Mouse (Mus musculus) kidney, adult 2 months (tissue): ENCODE measurements around the gene Itgb4. TPM values are rescaled to one million over a fixed set of nuclear protein-coding genes. Genes with fewer than 3 reads are reported as not detected.

Source experiments
- DNase-seq: peaks from one replicate; pipeline ENCODE4 v3.0.0; 2021
- H3K27ac ChIP-seq: fragments of 200-500 bp; 2 replicates; pipeline ENCODE4 v1.5.1; 2012; ENCODE audit warnings: low read depth, low read length, control low read depth, inconsistent platforms; ENCODE audit not compliant: insufficient read depth
- H3K27me3 ChIP-seq: fragments of 200-500 bp; replicated peaks from 2 replicates; pipeline ENCODE4 v1.6.1; 2012; ENCODE audit warnings: mild to moderate bottlenecking, moderate library complexity, low read length, inconsistent platforms; ENCODE audit not compliant: control insufficient read depth, insufficient read depth
- H3K36me3 ChIP-seq: fragments of 200-500 bp; 2 replicates; pipeline ENCODE4 v1.6.1; 2012; ENCODE audit warnings: mild to moderate bottlenecking, moderate library complexity, low read length, inconsistent platforms; ENCODE audit not compliant: control insufficient read depth, insufficient read depth
- H3K4me1 ChIP-seq: fragments of 200-500 bp; 2 replicates; pipeline ENCODE4 v1.6.1; 2011; ENCODE audit warnings: low read length; ENCODE audit not compliant: control insufficient read depth, insufficient read depth
- H3K4me3 ChIP-seq: fragments of 200-500 bp; 2 replicates; pipeline ENCODE4 v1.5.1; 2011; ENCODE audit warnings: mild to moderate bottlenecking, low read depth, low read length, control low read depth; ENCODE audit not compliant: insufficient read depth
- CTCF ChIP-seq: fragments of 200-500 bp; conservative IDR thresholded peaks from 2 replicates; pipeline ENCODE4 v1.5.1; 2011; ENCODE audit warnings: low read depth, mild to moderate bottlenecking, control low read depth, low read length, moderate library complexity, mixed read lengths; ENCODE audit not compliant: insufficient read depth, insufficient read length
- POLR2A ChIP-seq: fragments of 200-500 bp; IDR thresholded peaks from one replicate; pipeline ENCODE4 v1.6.1; 2011; ENCODE audit warnings: low read depth, low read length, control low read depth
- WGBS: fragments of 180-500 bp; shearing (Covaris S2); methylation state at CpG from one replicate; pipeline ENCODE4 v1.1.7; 2018; 5-methylcytosine and 5-hydroxymethylcytosine counted together
- polyA plus RNA-seq: library from polyadenylated mRNA; depleted of rRNA; stranded (reverse); fragments of >200 nt; gene quantifications from 2 replicates; pipeline ENCODE4 v1.2.3, GENCODE M21; 2012

The Itgb4 gene
- polyA plus RNA-seq, 1 experiment = 5.1 TPM

GRCm38 (mm10) chr11:116001725-116002124, 27.2 kb downstream of the Itgb4 start:
- 68% methylated on average over 6 of the region's 6 CpGs for WGBS
- Histone ChIP-seq H3K36me3 (no peaks in the 10 kb centered on the region), H3K4me1 (peaks cover 7% of the 10 kb centered on the region), H3K27ac (no peak overlapping the region), H3K4me3 (no peak overlapping the region), H3K27me3 (no peaks in the 10 kb centered on the region)
- no peak for TF ChIP-seq CTCF
- TF ChIP-seq POLR2A = no peak
- DNase-seq = no peak

GRCm38 (mm10) chr11:116002894-116003293, 28.4 kb downstream of the Itgb4 start:
- H3K4me1 ChIP-seq = peaks cover 7% of the 10 kb centered on the region
- WGBS = 84% methylated on average over 3 of the region's 3 CpGs
- no peak overlapping the region for H3K27ac ChIP-seq
- DNase-seq = no peak
- H3K36me3 ChIP-seq = no peaks in the 10 kb centered on the region
- no peak overlapping the region for H3K4me3 ChIP-seq
- TF ChIP-seq CTCF (no peak), POLR2A (no peak)
- H3K27me3 ChIP-seq = no peaks in the 10 kb centered on the region

- no peak overlapping the region for H3K27ac ChIP-seq
These were observed 29.8 kb downstream of the Itgb4 start for GRCm38 (mm10) chr11:116004186-116004823.

GRCm38 (mm10) chr11:116004840-116005700, 30.6 kb downstream of the Itgb4 start:
- H3K27ac ChIP-seq = no peak overlapping the region
- H3K27me3 ChIP-seq = no peaks in the 10 kb centered on the region
- peak; percentile 46; the same call in 1 of the 2 replicates for TF ChIP-seq CTCF
- TF ChIP-seq POLR2A = no peak
- peak overlapping the region; percentile 38; the same call in 1 of the 2 replicates for H3K4me3 ChIP-seq
- 5% methylated on average over 54 of the region's 54 CpGs for WGBS
- no peaks in the 10 kb centered on the region for H3K36me3 ChIP-seq
- H3K4me1 ChIP-seq = peaks cover 7% of the 10 kb centered on the region
- DNase-seq = peak; percentile 80

More at GRCm38 (mm10) chr11:116004186-116004823, 29.8 kb downstream of the Itgb4 start:
- 34% methylated on average over 8 of the region's 8 CpGs for WGBS
- H3K27me3 ChIP-seq = no peaks in the 10 kb centered on the region
- peaks cover 7% of the 10 kb centered on the region for H3K4me1 ChIP-seq
- peak overlapping the region; percentile 38; the same call in 1 of the 2 replicates for H3K4me3 ChIP-seq
- no peak for DNase-seq
- H3K36me3 ChIP-seq = no peaks in the 10 kb centered on the region
- TF ChIP-seq CTCF = no peak
- no peak for TF ChIP-seq POLR2A

- TF ChIP-seq POLR2A = no peak
- TF ChIP-seq CTCF = no peak
- H3K27me3 ChIP-seq = no peaks in the 10 kb centered on the region
- 66% methylated on average over 9 of the region's 9 CpGs for WGBS
- no peaks in the 10 kb centered on the region for H3K36me3 ChIP-seq
- H3K27ac ChIP-seq = no peak overlapping the region
- H3K4me1 ChIP-seq = peaks cover 7% of the 10 kb centered on the region
- DNase-seq = no peak
- no peak overlapping the region for H3K4me3 ChIP-seq
These were observed 31.4 kb downstream of the Itgb4 start for GRCm38 (mm10) chr11:116005701-116006419.

DNA sequence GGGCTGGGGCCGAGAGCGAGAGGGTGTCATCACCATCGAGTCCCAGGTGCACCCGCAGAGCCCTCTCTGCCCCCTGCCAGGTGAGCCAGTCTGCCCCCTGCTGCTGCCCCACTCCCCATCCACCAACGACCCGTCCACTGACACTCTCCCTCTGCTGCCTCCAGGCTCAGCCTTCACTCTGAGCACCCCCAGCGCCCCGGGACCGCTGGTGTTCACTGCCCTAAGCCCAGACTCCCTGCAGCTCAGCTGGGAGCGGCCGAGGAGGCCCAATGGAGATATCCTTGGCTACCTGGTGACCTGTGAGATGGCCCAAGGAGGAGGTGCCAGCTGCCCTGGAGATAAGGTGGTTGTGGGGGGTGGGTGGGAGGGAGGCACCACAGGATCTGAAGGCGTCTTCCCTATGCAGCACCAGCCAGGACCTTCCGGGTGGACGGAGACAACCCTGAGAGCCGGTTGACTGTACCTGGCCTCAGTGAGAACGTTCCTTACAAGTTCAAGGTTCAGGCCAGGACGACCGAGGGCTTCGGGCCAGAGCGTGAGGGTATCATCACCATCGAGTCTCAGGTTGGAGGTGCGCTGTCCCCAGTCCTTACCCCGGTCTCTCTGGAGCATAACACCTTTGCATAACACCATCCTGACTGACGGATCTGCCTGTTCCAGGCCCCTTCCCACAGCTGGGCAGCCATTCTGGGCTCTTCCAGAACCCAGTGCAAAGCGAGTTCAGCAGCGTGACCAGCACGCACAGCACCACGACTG, 32.8 kb downstream of the Itgb4 start:
- DNase-seq = no peak
- Histone ChIP-seq H3K27me3 (no peaks in the 10 kb centered on the region), H3K4me1 (peaks cover 11% of the 10 kb centered on the region), H3K4me3 (no peak overlapping the region), H3K27ac (no peak overlapping the region), H3K36me3 (no peaks in the 10 kb centered on the region)
- WGBS = 89% methylated on average over 28 of the region's 28 CpGs
- TF ChIP-seq CTCF (no peak), POLR2A (no peak)
